Mouse (Mus musculus) ES-E14 (cell line): ENCODE measurements around the gene Dnah12.

Experiments used
- HCFC1 ChIP-seq: IDR thresholded peaks from 2 replicates; pipeline ENCODE4 v1.6.1; 2012; ENCODE audit warnings: low read length, inconsistent platforms, borderline replicate concordance; ENCODE audit not compliant: insufficient read depth
- ZC3H11A ChIP-seq: IDR thresholded peaks from 2 replicates; pipeline ENCODE4 v1.6.1; 2012; ENCODE audit warnings: low read depth, mild to moderate bottlenecking, inconsistent platforms, low read length, borderline replicate concordance

DNA sequence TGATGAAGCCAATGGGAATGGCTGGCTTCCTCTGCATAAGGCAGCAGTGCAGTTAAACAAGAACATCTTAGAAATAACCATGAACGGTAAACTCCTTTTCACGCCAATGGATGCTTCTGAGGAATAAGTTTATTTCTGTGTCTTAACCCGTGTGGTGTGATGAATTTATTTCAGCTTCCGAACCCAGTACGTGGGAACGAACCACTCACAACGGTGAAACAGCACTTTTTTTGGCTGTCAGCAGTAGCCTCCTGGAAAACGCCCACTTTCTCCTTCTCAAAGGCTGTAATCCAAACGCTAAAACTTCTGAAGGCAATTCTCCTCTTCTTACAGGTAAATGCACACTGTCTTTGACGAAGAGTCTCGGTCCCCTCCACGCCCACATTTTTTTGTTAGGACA lies 207.8 kb downstream of the Dnah12 start:
- TF ChIP-seq HCFC1 = no peak
- no peak for TF ChIP-seq ZC3H11A
